Mouse (Mus musculus): ENCODE results near the gene Notch4.

Notch4 gene

GRCm38 (mm10) chr17:34569919-34570318 lies 5.9 kb downstream of the Notch4 start:
- in situ Hi-C loops (cut with MboI) = loop anchor here (5.0 kb wide), 1 partner anchor 47 kb away; the partner anchor contains the start of gene Egfl8

GRCm38 (mm10) chr17:34571875-34572274 lies 7.8 kb downstream of the Notch4 start:
- in situ Hi-C loops (cut with MboI) = no loop called here

- in situ Hi-C loops (cut with MboI) = no loop called here
Observed at GRCm38 (mm10) chr17:34572361-34572760, 8.3 kb downstream of the Notch4 start.

GRCm38 (mm10) chr17:34576577-34576976 lies 12.5 kb downstream of the Notch4 start:
- in situ Hi-C loops (cut with MboI) = loop anchor here (25.0 kb wide), 1 partner anchor 389 kb away; the partner anchor contains the start of genes Psmb8, Psmb9 and Tap1

- in situ Hi-C loops (cut with MboI) = loop anchor here (25.0 kb wide), 1 partner anchor 391 kb away; the partner anchor contains the start of genes Psmb8, Psmb9 and Tap1
Observed at GRCm38 (mm10) chr17:34578070-34578469, 14.0 kb downstream of the Notch4 start.

GRCm38 (mm10) chr17:34582528-34582927 lies 18.5 kb downstream of the Notch4 start:
- in situ Hi-C loops (cut with MboI) = loop anchor here (25.0 kb wide), 1 partner anchor 395 kb away; the partner anchor contains the start of genes Psmb8, Psmb9 and Tap1

- in situ Hi-C loops (cut with MboI) = loop anchor here (25.0 kb wide), 1 partner anchor 396 kb away; the partner anchor contains the start of genes Psmb8, Psmb9 and Tap1
Observed at GRCm38 (mm10) chr17:34583397-34583796, 19.3 kb downstream of the Notch4 start.

- in situ Hi-C loops (cut with MboI) = loop anchor here (25.0 kb wide), 1 partner anchor 397 kb away; the partner anchor contains the start of genes Psmb8, Psmb9 and Tap1
Observed at GRCm38 (mm10) chr17:34583819-34584218, 19.8 kb downstream of the Notch4 start.

- in situ Hi-C loops (cut with MboI) = loop anchor here (25.0 kb wide), 1 partner anchor 398 kb away; the partner anchor contains the start of genes Psmb8, Psmb9 and Tap1
Observed at GRCm38 (mm10) chr17:34585121-34585520, 21.1 kb downstream of the Notch4 start.

GRCm38 (mm10) chr17:34585877-34586771 lies 22.1 kb downstream of the Notch4 start:
- in situ Hi-C loops (cut with MboI) = loop anchor here (25.0 kb wide), 1 partner anchor 399 kb away; the partner anchor contains the start of genes Psmb8, Psmb9 and Tap1

- in situ Hi-C loops (cut with MboI) = loop anchor here (25.0 kb wide), 1 partner anchor 400 kb away; the partner anchor contains the start of genes Psmb8, Psmb9 and Tap1
Observed at GRCm38 (mm10) chr17:34586796-34587422, 22.8 kb downstream of the Notch4 start.

- in situ Hi-C loops (cut with MboI) = loop anchor here (25.0 kb wide), 1 partner anchor 400 kb away; the partner anchor contains the start of genes Psmb8, Psmb9 and Tap1
Observed at GRCm38 (mm10) chr17:34587423-34587811, 23.3 kb downstream of the Notch4 start.

GRCm38 (mm10) chr17:34587814-34588213 lies 23.7 kb downstream of the Notch4 start:
- in situ Hi-C loops (cut with MboI) = loop anchor here (25.0 kb wide), 1 partner anchor 401 kb away; the partner anchor contains the start of genes Psmb8, Psmb9 and Tap1

GRCm38 (mm10) chr17:34588767-34589166 lies 24.7 kb downstream of the Notch4 start:
- in situ Hi-C loops (cut with MboI) = loop anchor here (25.0 kb wide), 1 partner anchor 401 kb away; the partner anchor contains the start of genes Psmb8, Psmb9 and Tap1

GRCm38 (mm10) chr17:34589206-34589605 lies 25.1 kb downstream of the Notch4 start:
- in situ Hi-C loops (cut with MboI) = loop anchor here (25.0 kb wide), 1 partner anchor 402 kb away; the partner anchor contains the start of genes Psmb8, Psmb9 and Tap1

- in situ Hi-C loops (cut with MboI) = loop anchor here (25.0 kb wide), 1 partner anchor 402 kb away; the partner anchor contains the start of genes Psmb8, Psmb9 and Tap1
Observed at GRCm38 (mm10) chr17:34589681-34590101, 25.6 kb downstream of the Notch4 start, which contains the start of gene Gpsm3. Gene Gpsm3 (plus strand): TSS chr17:34589806.

- in situ Hi-C loops (cut with MboI) = loop anchor here (25.0 kb wide), 1 partner anchor 403 kb away; the partner anchor contains the start of genes Psmb8, Psmb9 and Tap1
Observed at GRCm38 (mm10) chr17:34590154-34590987, 26.3 kb downstream of the Notch4 start.

- in situ Hi-C loops (cut with MboI) = loop anchor here (25.0 kb wide), 1 partner anchor 404 kb away; the partner anchor contains the start of genes Psmb8, Psmb9 and Tap1
Observed at GRCm38 (mm10) chr17:34591029-34591993, 27.2 kb downstream of the Notch4 start, which contains the start of gene Pbx2. Gene Pbx2 (plus strand): TSS chr17:34591266.

GRCm38 (mm10) chr17:34591994-34592375 lies 27.9 kb downstream of the Notch4 start:
- in situ Hi-C loops (cut with MboI) = loop anchor here (25.0 kb wide), 1 partner anchor 405 kb away; the partner anchor contains the start of genes Psmb8, Psmb9 and Tap1
